Mouse (Mus musculus): ENCODE data around the gene Lrrc40. TPM values are rescaled to one million over a fixed set of nuclear protein-coding genes. Genes with fewer than 3 reads are reported as not detected.

The Lrrc40 gene
- polyA plus RNA-seq (2014; fragmentation: Illumina TruSeq; extraction: RNeasy Lipid Tissue Mini Kit (QIAGEN cat#74804); ENCODE audit: low read depth, low replicate concordance) = 67.0 TPM

DNA sequence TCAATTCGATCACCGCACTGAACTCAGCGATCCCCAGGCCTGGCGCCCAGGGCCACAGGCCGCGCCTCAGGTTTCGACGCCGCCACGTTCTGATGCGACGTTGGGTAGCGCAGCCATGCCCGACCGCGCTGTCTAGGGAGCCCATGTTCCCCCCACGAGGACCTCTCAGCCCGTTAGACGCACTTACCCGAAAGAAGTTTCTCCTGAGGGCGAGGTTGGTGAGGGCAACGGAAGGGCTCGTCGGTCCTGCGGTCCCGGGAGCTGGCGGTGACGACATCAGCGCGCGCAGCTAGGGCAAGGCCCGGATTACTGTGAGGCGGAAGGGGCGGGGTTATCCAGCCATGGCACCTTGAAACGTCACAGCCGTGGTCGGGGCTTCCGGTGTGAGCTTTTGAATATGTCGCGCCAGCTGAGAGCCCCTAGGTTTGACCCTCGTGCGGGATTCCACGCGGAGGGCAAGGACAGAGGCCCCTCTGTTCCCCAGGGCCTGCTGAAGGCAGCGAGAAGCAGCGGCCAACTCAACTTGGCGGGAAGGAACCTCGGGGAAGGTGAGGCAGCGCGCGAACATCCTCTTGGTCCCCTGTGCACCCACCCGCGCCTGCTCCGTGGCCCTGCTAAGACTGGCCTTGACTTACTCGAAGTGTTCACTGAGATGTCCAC, at the start of gene Lrrc40, which contains the start of gene Srsf11:
TSS of gene Lrrc40 (plus strand) at position 334 of the 660 bp plus-strand sequence.
TSS of gene Srsf11 (minus strand) at position 311 of the 660 bp plus-strand sequence.

Other genes starting within 250 kb of the Lrrc40 start
- gene Cth, start 111.6 kb upstream of the Lrrc40 start, polyA plus RNA-seq (2014; fragmentation: Illumina TruSeq; extraction: RNeasy Lipid Tissue Mini Kit (QIAGEN cat#74804); ENCODE audit: low read depth, low replicate concordance) = 113 TPM
- 150 TPM for gene Ankrd13c, start 89.4 kb upstream of the Lrrc40 start, polyA plus RNA-seq (2014; fragmentation: Illumina TruSeq; extraction: RNeasy Lipid Tissue Mini Kit (QIAGEN cat#74804); ENCODE audit: low read depth, low replicate concordance)
- gene Srsf11, start within 50 bp of the Lrrc40 start, polyA plus RNA-seq (2014; fragmentation: Illumina TruSeq; extraction: RNeasy Lipid Tissue Mini Kit (QIAGEN cat#74804); ENCODE audit: low read depth, low replicate concordance) = 670 TPM